Mouse (Mus musculus) adrenal gland (tissue): ENCODE results near the gene Zfp239.
"Not testable (repeated sequence)": the region's sequence is repeated elsewhere in the genome, so short reads cannot be mapped to it uniquely, and the experiment has no call there.

Experiments used
- intact Hi-C: fragments of 180-260 bp; cut with DNase I; formaldehyde crosslinking; loops from one replicate; pipeline ENCODE4 v1.15.1; 2025
- long read RNA-seq, 2 experiments: library from polyadenylated mRNA; unstranded; transcript quantifications; one replicate each; pipeline ENCODE4 v2.0.0; 2020; ENCODE audit warnings: borderline replicate concordance in 1 of 2; ENCODE audit not compliant: insufficient replicate concordance in 1 of 2

Zfp239 gene
- long read RNA-seq, experiment 1 = 0 reads
- long read RNA-seq, experiment 2, partial matches to known transcripts = 0 of 2 reads
- long read RNA-seq, experiment 2, other reads (novel, unspliced or antisense) = 1 of 2 reads

GRCm38 (mm10) chr6:117861848-117862247 lies at the start of gene Zfp239:
Zfp239 (plus strand) TSS chr6:117862100.
- intact Hi-C loops = no loop called here

GRCm38 (mm10) chr6:117814681-117815080 lies 47.2 kb upstream of the Zfp239 start:
- intact Hi-C loops = no loop called here

- intact Hi-C loops = no loop called here
Observed at GRCm38 (mm10) chr6:117817108-117817541, 44.8 kb upstream of the Zfp239 start.

- intact Hi-C loops = loop anchor here (10.0 kb wide), 3 partner anchors 136 to 1186 kb away; no protein-coding TSS in a partner anchor
Observed at GRCm38 (mm10) chr6:117820327-117820726, 41.6 kb upstream of the Zfp239 start.

- intact Hi-C loops = loop anchor here (2.0 to 10.0 kb wide), 5 partner anchors 65 to 1191 kb away; no protein-coding TSS in a partner anchor
Observed at GRCm38 (mm10) chr6:117825369-117825768, 36.5 kb upstream of the Zfp239 start.

- intact Hi-C loops = loop anchor here (10.0 kb wide), 3 partner anchors 143 to 1193 kb away; no protein-coding TSS in a partner anchor
Observed at GRCm38 (mm10) chr6:117828273-117828672, 33.6 kb upstream of the Zfp239 start.

GRCm38 (mm10) chr6:117840686-117841510 lies 21.0 kb upstream of the Zfp239 start, which contains the start of gene Zfp637:
Zfp637 (plus strand) TSS chr6:117841180.
- intact Hi-C loops = loop anchor here (10.0 kb wide), 1 partner anchor 264 kb away; no protein-coding TSS in a partner anchor

GRCm38 (mm10) chr6:117841511-117841955 lies 20.4 kb upstream of the Zfp239 start:
- intact Hi-C loops = loop anchor here (10.0 kb wide), 1 partner anchor 263 kb away; no protein-coding TSS in a partner anchor

GRCm38 (mm10) chr6:117844597-117844996 lies 17.3 kb upstream of the Zfp239 start:
- intact Hi-C loops = loop anchor here (10.0 kb wide), 1 partner anchor 260 kb away; no protein-coding TSS in a partner anchor

- intact Hi-C loops = loop anchor here (10.0 kb wide), 1 partner anchor 258 kb away; no protein-coding TSS in a partner anchor
Observed at GRCm38 (mm10) chr6:117846671-117847070, 15.2 kb upstream of the Zfp239 start.

GRCm38 (mm10) chr6:117847772-117848171 lies 14.1 kb upstream of the Zfp239 start:
- intact Hi-C loops = loop anchor here (10.0 kb wide), 1 partner anchor 257 kb away; no protein-coding TSS in a partner anchor

- intact Hi-C loops = loop anchor here (10.0 kb wide), 1 partner anchor 256 kb away; no protein-coding TSS in a partner anchor
Observed at GRCm38 (mm10) chr6:117848577-117848976, 13.3 kb upstream of the Zfp239 start.

- intact Hi-C loops = no loop called here
Observed at GRCm38 (mm10) chr6:117851747-117852146, 10.2 kb upstream of the Zfp239 start.

GRCm38 (mm10) chr6:117857990-117858389 lies 3.9 kb upstream of the Zfp239 start:
- intact Hi-C loops = loop anchor here (1.0 kb wide), 1 partner anchor 64 kb away; no protein-coding TSS in a partner anchor

- intact Hi-C loops = no loop called here
Observed at GRCm38 (mm10) chr6:117862465-117862864, 565 bp downstream of the Zfp239 start.

- intact Hi-C loops = no loop called here
Observed at GRCm38 (mm10) chr6:117862899-117863620, 1.2 kb downstream of the Zfp239 start.

- intact Hi-C loops = no loop called here
Observed at GRCm38 (mm10) chr6:117863751-117864150, 1.9 kb downstream of the Zfp239 start.

GRCm38 (mm10) chr6:117868187-117868586 lies 6.3 kb downstream of the Zfp239 start:
- intact Hi-C loops = no loop called here

GRCm38 (mm10) chr6:117871034-117871433 lies 9.1 kb downstream of the Zfp239 start:
- intact Hi-C loops = no loop called here

- intact Hi-C loops = not testable (repeated sequence)
Observed at GRCm38 (mm10) chr6:117873450-117873849, 11.6 kb downstream of the Zfp239 start.
